Mouse (Mus musculus): Measurements from ENCODE around the gene Ano9.

DNA sequence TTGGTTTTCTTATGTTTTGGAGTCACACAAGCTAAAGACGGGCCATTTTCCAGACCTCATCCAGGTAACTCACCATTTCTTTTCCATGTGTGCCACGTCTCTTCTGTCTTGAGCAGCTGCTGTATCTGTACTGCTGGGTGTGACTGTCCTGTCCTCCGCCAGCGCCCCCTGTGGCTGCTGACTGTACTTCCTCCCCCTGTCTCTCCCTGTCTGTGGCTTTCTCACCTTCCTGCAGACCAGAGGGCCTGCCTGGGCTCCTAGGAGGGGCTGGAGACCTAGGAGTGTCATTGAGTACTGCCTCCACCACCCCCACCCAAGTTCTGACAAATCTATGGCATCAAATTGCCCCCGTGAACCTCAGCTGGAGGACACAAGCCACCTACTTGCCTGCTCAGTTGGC is 25.5 kb upstream of the Ano9 start:
- TF ChIP-seq CTCF (IDR thresholded peaks at IDR 0.05; ENCODE audit: low read depth, low read length), result peak; percentile 73
- TF ChIP-seq POLR2A (IDR thresholded peaks at IDR 0.05; ENCODE audit: extremely low read depth, insufficient read depth, low read length), result no peak

Data from liver, adult 2 months (tissue).